Mouse (Mus musculus): ENCODE measurements around the gene Exoc2. TPM values are rescaled to one million over a fixed set of nuclear protein-coding genes. Genes with fewer than 3 reads are reported as not detected.

Gene Exoc2
- 58.6 and 60.4 TPM in 2 replicates for polyA plus RNA-seq (2015; fragmentation: Nextera tagmentation; extraction: Ambion mirVana)

GRCm38 (mm10) chr13:30973501-30974246 is at the start of gene Exoc2, which contains the start of gene Gm5447:
Exoc2 (minus strand) TSS chr13:30974093.
Gm5447 (plus strand) TSS chr13:30974204.
- WGBS = under 1% methylated on average over 53 of the region's 54 CpGs

GRCm38 (mm10) chr13:31023664-31024063 is 49.8 kb upstream of the Exoc2 start:
- no peaks in the 10 kb centered on the region for H3K4me1 ChIP-seq (ENCODE audit: control insufficient read depth, insufficient read depth, low read length)
- H3K4me3 ChIP-seq (ENCODE audit: low read depth, low read length) = no peak overlapping the region
- H3K36me3 ChIP-seq (ENCODE audit: control insufficient read depth, insufficient read depth, low read length) = no peaks in the 10 kb centered on the region
- H3K4me2 ChIP-seq (ENCODE audit: low read length) = no peak overlapping the region
- H3K9ac ChIP-seq (ENCODE audit: low read depth, low read length) = no peak overlapping the region
- ATAC-seq = no peak
- WGBS = 71% methylated on average over 3 of the region's 3 CpGs
- H3K9me3 ChIP-seq (replicated peaks; ENCODE audit: control insufficient read depth, low read length, poor library complexity, severe bottlenecking) = no peaks in the 10 kb centered on the region
- no peaks in the 10 kb centered on the region for H3K27me3 ChIP-seq (ENCODE audit: control insufficient read depth, insufficient read depth, low read depth, low read length)
- no peak overlapping the region for H3K27ac ChIP-seq (ENCODE audit: low read length)

More at GRCm38 (mm10) chr13:30973501-30974246, at the start of gene Exoc2, which contains the start of gene Gm5447:
- H3K4me3 ChIP-seq (ENCODE audit: low read depth, low read length) = peak within 1 kb of the TSS; percentile 93
- H3K27ac ChIP-seq (ENCODE audit: low read length) = peak within 1 kb of the TSS; percentile 87
- no peaks in the 10 kb centered on the region for H3K9me3 ChIP-seq (replicated peaks; ENCODE audit: control insufficient read depth, low read length, poor library complexity, severe bottlenecking)
- no peaks in the 10 kb centered on the region; the same call in 1 of the 2 replicates for H3K27me3 ChIP-seq (ENCODE audit: control insufficient read depth, insufficient read depth, low read depth, low read length)
- H3K4me1 ChIP-seq (ENCODE audit: control insufficient read depth, insufficient read depth, low read length) = peaks cover 12% of the 10 kb centered on the region
- H3K4me2 ChIP-seq (ENCODE audit: low read length) = peak within 1 kb of the TSS; percentile 64
- ATAC-seq = peak; percentile 99
- peak within 1 kb of the TSS; percentile 94 for H3K9ac ChIP-seq (ENCODE audit: low read depth, low read length)
- H3K36me3 ChIP-seq (ENCODE audit: control insufficient read depth, insufficient read depth, low read length) = no peaks in the 10 kb centered on the region

- no peak for ATAC-seq
- WGBS = 72% methylated on average over 6 of the region's 6 CpGs
- H3K4me2 ChIP-seq (ENCODE audit: low read length) = no peak overlapping the region
These were observed 48.0 kb upstream of the Exoc2 start for GRCm38 (mm10) chr13:31021927-31022326.

DNA sequence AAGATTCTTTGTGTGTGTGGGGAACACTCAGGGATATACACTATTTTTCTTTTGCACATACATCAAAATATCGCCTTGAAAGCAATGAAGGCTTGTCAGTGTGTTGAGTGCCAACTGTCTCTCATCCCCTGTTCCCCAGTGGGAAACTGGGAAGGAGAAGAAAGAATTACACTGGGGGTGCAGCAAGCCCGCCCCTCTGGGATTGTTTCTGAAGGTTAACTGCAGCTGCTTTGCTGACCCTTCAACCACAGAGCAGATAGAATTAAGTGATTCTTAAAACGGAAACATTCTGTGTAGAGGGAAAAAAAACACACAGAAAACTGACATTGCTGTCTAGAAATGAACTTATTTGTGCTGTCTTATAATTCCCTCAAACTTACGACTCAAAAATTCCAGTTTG is 47.6 kb upstream of the Exoc2 start:
- H3K9ac ChIP-seq (ENCODE audit: low read depth, low read length) = no peak overlapping the region
- no peak overlapping the region for H3K4me3 ChIP-seq (ENCODE audit: low read depth, low read length)
- H3K4me2 ChIP-seq (ENCODE audit: low read length) = no peak overlapping the region
- H3K36me3 ChIP-seq (ENCODE audit: control insufficient read depth, insufficient read depth, low read length) = no peaks in the 10 kb centered on the region
- no peak overlapping the region for H3K27ac ChIP-seq (ENCODE audit: low read length)
- ATAC-seq = no peak
- no peaks in the 10 kb centered on the region for H3K4me1 ChIP-seq (ENCODE audit: control insufficient read depth, insufficient read depth, low read length)
- H3K27me3 ChIP-seq (ENCODE audit: control insufficient read depth, insufficient read depth, low read depth, low read length) = no peaks in the 10 kb centered on the region
- no peaks in the 10 kb centered on the region for H3K9me3 ChIP-seq (replicated peaks; ENCODE audit: control insufficient read depth, low read length, poor library complexity, severe bottlenecking)
- 65% methylated on average over 4 of the region's 4 CpGs for WGBS

More at GRCm38 (mm10) chr13:31021927-31022326, 48.0 kb upstream of the Exoc2 start:
- Histone ChIP-seq H3K27ac (ENCODE audit: low read length) (no peak overlapping the region), H3K9ac (ENCODE audit: low read depth, low read length) (no peak overlapping the region), H3K36me3 (ENCODE audit: control insufficient read depth, insufficient read depth, low read length) (no peaks in the 10 kb centered on the region), H3K27me3 (ENCODE audit: control insufficient read depth, insufficient read depth, low read depth, low read length) (no peaks in the 10 kb centered on the region), H3K4me3 (ENCODE audit: low read depth, low read length) (no peak overlapping the region), H3K9me3 (replicated peaks; ENCODE audit: control insufficient read depth, low read length, poor library complexity, severe bottlenecking) (no peaks in the 10 kb centered on the region), H3K4me1 (ENCODE audit: control insufficient read depth, insufficient read depth, low read length) (no peaks in the 10 kb centered on the region)

DNA sequence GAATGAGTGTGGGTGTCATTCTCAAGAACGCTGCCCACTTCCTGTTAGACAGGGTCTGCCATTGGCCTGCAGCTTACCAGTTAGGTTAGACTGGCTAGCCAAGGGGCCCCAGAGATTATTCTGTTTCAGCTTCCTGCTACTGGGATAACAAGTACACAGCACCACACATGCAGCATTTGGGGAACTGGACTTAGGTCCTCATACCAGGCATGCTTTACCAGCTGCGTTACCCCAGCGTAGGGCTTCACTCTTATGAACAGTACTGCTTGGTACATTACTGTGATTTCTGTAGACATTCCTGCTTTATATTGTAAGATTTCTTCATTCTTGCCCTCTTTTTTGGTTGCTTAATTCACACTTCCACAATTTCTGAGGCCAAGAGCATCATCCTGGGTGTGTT is 43.7 kb upstream of the Exoc2 start:
- no peak overlapping the region for H3K4me2 ChIP-seq (ENCODE audit: low read length)
- H3K9ac ChIP-seq (ENCODE audit: low read depth, low read length) = no peak overlapping the region
- no peak overlapping the region for H3K27ac ChIP-seq (ENCODE audit: low read length)
- no peak overlapping the region for H3K4me3 ChIP-seq (ENCODE audit: low read depth, low read length)
- no peak for ATAC-seq
- H3K4me1 ChIP-seq (ENCODE audit: control insufficient read depth, insufficient read depth, low read length) = no peaks in the 10 kb centered on the region
- H3K36me3 ChIP-seq (ENCODE audit: control insufficient read depth, insufficient read depth, low read length) = no peaks in the 10 kb centered on the region
- no peaks in the 10 kb centered on the region for H3K9me3 ChIP-seq (replicated peaks; ENCODE audit: control insufficient read depth, low read length, poor library complexity, severe bottlenecking)
- WGBS = 95% methylated on average over 3 of the region's 3 CpGs
- H3K27me3 ChIP-seq (ENCODE audit: control insufficient read depth, insufficient read depth, low read depth, low read length) = no peaks in the 10 kb centered on the region

- Histone ChIP-seq H3K36me3 (ENCODE audit: control insufficient read depth, insufficient read depth, low read length) (no peaks in the 10 kb centered on the region), H3K4me3 (ENCODE audit: low read depth, low read length) (no peak overlapping the region), H3K27ac (ENCODE audit: low read length) (no peak overlapping the region), H3K9me3 (replicated peaks; ENCODE audit: control insufficient read depth, low read length, poor library complexity, severe bottlenecking) (no peaks in the 10 kb centered on the region), H3K9ac (ENCODE audit: low read depth, low read length) (no peak overlapping the region), H3K4me2 (ENCODE audit: low read length) (no peak overlapping the region), H3K4me1 (ENCODE audit: control insufficient read depth, insufficient read depth, low read length) (no peaks in the 10 kb centered on the region), H3K27me3 (ENCODE audit: control insufficient read depth, insufficient read depth, low read depth, low read length) (no peaks in the 10 kb centered on the region)
- 81% methylated on average over 4 of the region's 4 CpGs for WGBS
- no peak for ATAC-seq
These were observed 31.1 kb upstream of the Exoc2 start for GRCm38 (mm10) chr13:31004995-31005394.

DNA sequence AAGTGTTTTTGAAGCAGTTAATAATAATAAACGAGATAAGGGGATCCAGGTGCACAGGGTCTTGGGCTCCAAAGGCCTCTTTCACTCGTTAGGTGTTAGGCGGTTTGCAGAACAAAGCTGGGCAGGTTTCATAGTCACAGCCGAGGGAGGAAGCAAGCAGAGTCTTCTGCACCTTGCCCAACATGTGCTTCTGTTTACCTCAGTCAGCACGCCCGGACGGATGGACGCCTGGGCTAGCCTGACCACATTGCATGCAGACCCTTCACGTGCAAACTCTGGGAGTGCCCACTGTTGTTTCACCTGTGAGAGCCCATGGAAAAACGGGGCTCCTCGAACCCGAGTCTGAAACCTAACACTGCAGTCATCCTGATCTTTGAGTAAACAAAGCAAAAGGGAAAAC is 30.6 kb upstream of the Exoc2 start:
- no peaks in the 10 kb centered on the region for H3K36me3 ChIP-seq (ENCODE audit: control insufficient read depth, insufficient read depth, low read length)
- no peak overlapping the region for H3K4me3 ChIP-seq (ENCODE audit: low read depth, low read length)
- no peak overlapping the region for H3K27ac ChIP-seq (ENCODE audit: low read length)
- ATAC-seq = no peak
- H3K27me3 ChIP-seq (ENCODE audit: control insufficient read depth, insufficient read depth, low read depth, low read length) = no peaks in the 10 kb centered on the region
- no peak overlapping the region for H3K4me2 ChIP-seq (ENCODE audit: low read length)
- H3K9ac ChIP-seq (ENCODE audit: low read depth, low read length) = no peak overlapping the region
- no peaks in the 10 kb centered on the region for H3K4me1 ChIP-seq (ENCODE audit: control insufficient read depth, insufficient read depth, low read length)
- 73% methylated on average over 12 of the region's 12 CpGs for WGBS
- no peaks in the 10 kb centered on the region for H3K9me3 ChIP-seq (replicated peaks; ENCODE audit: control insufficient read depth, low read length, poor library complexity, severe bottlenecking)

- Histone ChIP-seq H3K4me3 (ENCODE audit: low read depth, low read length) (no peak overlapping the region), H3K9ac (ENCODE audit: low read depth, low read length) (no peak overlapping the region), H3K9me3 (replicated peaks; ENCODE audit: control insufficient read depth, low read length, poor library complexity, severe bottlenecking) (no peaks in the 10 kb centered on the region), H3K4me1 (ENCODE audit: control insufficient read depth, insufficient read depth, low read length) (no peaks in the 10 kb centered on the region), H3K27me3 (ENCODE audit: control insufficient read depth, insufficient read depth, low read depth, low read length) (no peaks in the 10 kb centered on the region), H3K4me2 (ENCODE audit: low read length) (no peak overlapping the region), H3K27ac (ENCODE audit: low read length) (no peak overlapping the region), H3K36me3 (ENCODE audit: control insufficient read depth, insufficient read depth, low read length) (no peaks in the 10 kb centered on the region)
- ATAC-seq = no peak
- WGBS = 88% methylated on average over 6 of the region's 6 CpGs
These were observed 25.9 kb upstream of the Exoc2 start for GRCm38 (mm10) chr13:30999799-31000198.

- Histone ChIP-seq H3K36me3 (ENCODE audit: control insufficient read depth, insufficient read depth, low read length) (no peaks in the 10 kb centered on the region), H3K9me3 (replicated peaks; ENCODE audit: control insufficient read depth, low read length, poor library complexity, severe bottlenecking) (no peaks in the 10 kb centered on the region), H3K27ac (ENCODE audit: low read length) (no peak overlapping the region), H3K9ac (ENCODE audit: low read depth, low read length) (no peak overlapping the region), H3K4me3 (ENCODE audit: low read depth, low read length) (no peak overlapping the region), H3K27me3 (ENCODE audit: control insufficient read depth, insufficient read depth, low read depth, low read length) (no peaks in the 10 kb centered on the region), H3K4me2 (ENCODE audit: low read length) (no peak overlapping the region), H3K4me1 (ENCODE audit: control insufficient read depth, insufficient read depth, low read length) (no peaks in the 10 kb centered on the region)
- no peak for ATAC-seq
- 69% methylated on average over 8 of the region's 8 CpGs for WGBS
These were observed 23.8 kb upstream of the Exoc2 start for GRCm38 (mm10) chr13:30997526-30998253.

Measured in midbrain, embryonic 16.5 days (tissue).